Mouse (Mus musculus) heart, postnatal 0 days (tissue): ENCODE data around the gene Slc10a7. TPM values are rescaled to one million over a fixed set of nuclear protein-coding genes. Genes with fewer than 3 reads are reported as not detected.

Experiments
- ATAC-seq: fragments of 200-750 bp; cut with Nextera tagmentation; 2 replicates; pipeline ENCODE4 v1.8.0; 2017; ENCODE audit warnings: low read depth, moderate number of reproducible peaks, moderate library complexity; ENCODE audit not compliant: insufficient read depth
- DNase-seq: peaks from one replicate; pipeline ENCODE4 v3.0.0-alpha.2; 2016; ENCODE audit warnings: low spot score
- H3K27ac ChIP-seq: fragments of 300-500 bp; sonication (generic); 2 replicates; pipeline ENCODE4 v1.5.1; 2014; ENCODE audit warnings: low read depth, mild to moderate bottlenecking
- H3K27me3 ChIP-seq: fragments of 300-500 bp; sonication (generic); 2 replicates; pipeline ENCODE4 v1.6.1; 2014; ENCODE audit warnings: low read length, mixed read lengths; ENCODE audit not compliant: control insufficient read depth, insufficient read depth
- H3K36me3 ChIP-seq: fragments of 300-500 bp; sonication (generic); replicated peaks from 2 replicates; pipeline ENCODE4 v1.6.1; 2014; ENCODE audit warnings: low read length, mixed read lengths; ENCODE audit not compliant: control insufficient read depth, insufficient read depth
- H3K4me1 ChIP-seq: fragments of 300-500 bp; sonication (generic); 2 replicates; pipeline ENCODE4 v1.6.1; 2014; ENCODE audit warnings: antibody characterized with exemption; ENCODE audit not compliant: control insufficient read depth, insufficient read depth
- H3K4me2 ChIP-seq: fragments of 300-500 bp; sonication (generic); 2 replicates; pipeline ENCODE4 v1.6.1; 2014; ENCODE audit warnings: low read depth, mild to moderate bottlenecking, low read length, moderate library complexity
- H3K4me3 ChIP-seq: fragments of 300-500 bp; sonication (generic); 2 replicates; pipeline ENCODE4 v1.5.1; 2014; ENCODE audit warnings: low read depth, low read length
- H3K9ac ChIP-seq: fragments of 300-500 bp; sonication (generic); replicated peaks from 2 replicates; pipeline ENCODE4 v1.6.1; 2014; ENCODE audit warnings: low read depth, low read length, mixed read lengths
- H3K9me3 ChIP-seq: fragments of 300-500 bp; sonication (generic); replicated peaks from 2 replicates; pipeline ENCODE4 v1.6.1; 2016; ENCODE audit warnings: low read length; ENCODE audit not compliant: control insufficient read depth
- CTCF ChIP-seq: IDR thresholded peaks from 2 replicates; pipeline ENCODE4 v1.5.1; 2016; ENCODE audit warnings: antibody characterized with exemption, control low read depth, low read depth
- EP300 ChIP-seq: IDR thresholded peaks from 2 replicates; pipeline ENCODE4 v1.6.1; 2016; ENCODE audit warnings: antibody characterized with exemption, low read depth
- WGBS: fragments of 180-500 bp; shearing (Covaris S2); extraction: QIAGEN DNeasy Blood & Tissue Kit; methylation state at CpG from one replicate; pipeline ENCODE4 v1.1.7; 2014; 5-methylcytosine and 5-hydroxymethylcytosine counted together
- polyA plus RNA-seq: library from polyadenylated mRNA; unstranded; fragments of >200 nt; fragmentation: Nextera tagmentation; extraction: Ambion mirVana; gene quantifications from 2 replicates; pipeline ENCODE4 v1.2.1, GENCODE M21; 2015
- total RNA-seq: library from RNA; depleted of rRNA; stranded (reverse); fragments of >200 nt; gene quantifications from 2 replicates; pipeline ENCODE4 v1.2.3, GENCODE M21; 2014; ENCODE audit warnings: low replicate concordance

Slc10a7 gene
- total and polyA plus RNA-seq, 2 experiments from 2014 or later: 5.3 to 11.8 TPM

GRCm38 (mm10) chr8:78719279-78720040 lies 210.3 kb downstream of the Slc10a7 start:
- Histone ChIP-seq H3K36me3 (no peaks in the 10 kb centered on the region), H3K4me1 (peaks cover 5% of the 10 kb centered on the region; the same call in 1 of the 2 replicates), H3K9ac (no peak overlapping the region), H3K27ac (0 out of 2 replicates have a peak overlapping the region, but pooled peaks have one; percentile 28), H3K9me3 (0 out of 2 replicates have a peak, but pooled peaks cover 4% of the 10 kb centered on the region), H3K27me3 (no peaks in the 10 kb centered on the region), H3K4me2 (no peak overlapping the region), H3K4me3 (no peak overlapping the region)
- no peak for DNase-seq
- no peak for TF ChIP-seq EP300
- TF ChIP-seq CTCF: peak; percentile 3; the same call in 1 of the 2 replicates
- ATAC-seq: no peak
- 81% methylated on average over 10 of the region's 10 CpGs for WGBS

- Histone ChIP-seq H3K27ac (no peak overlapping the region), H3K4me2 (no peak overlapping the region), H3K9ac (no peak overlapping the region), H3K4me3 (no peak overlapping the region), H3K9me3 (0 out of 2 replicates have a peak, but pooled peaks cover 4% of the 10 kb centered on the region), H3K36me3 (no peaks in the 10 kb centered on the region), H3K4me1 (peaks cover 5% of the 10 kb centered on the region; the same call in 1 of the 2 replicates), H3K27me3 (no peaks in the 10 kb centered on the region)
- 67% methylated on average over 8 of the region's 8 CpGs for WGBS
- TF ChIP-seq CTCF: no peak
- no peak for TF ChIP-seq EP300
- DNase-seq: no peak
- peak; percentile 49 for ATAC-seq
Observed at GRCm38 (mm10) chr8:78720041-78720414, 210.9 kb downstream of the Slc10a7 start.

GRCm38 (mm10) chr8:78721576-78721975 lies 212.4 kb downstream of the Slc10a7 start:
- DNase-seq: no peak
- ATAC-seq: peak; percentile 50; the same call in 1 of the 2 replicates
- no peak for TF ChIP-seq CTCF
- TF ChIP-seq EP300: no peak
- Histone ChIP-seq H3K4me1 (peaks cover 5% of the 10 kb centered on the region; the same call in 1 of the 2 replicates), H3K27me3 (no peaks in the 10 kb centered on the region), H3K9me3 (0 out of 2 replicates have a peak, but pooled peaks cover 4% of the 10 kb centered on the region), H3K4me2 (no peak overlapping the region), H3K4me3 (no peak overlapping the region), H3K27ac (no peak overlapping the region), H3K36me3 (no peaks in the 10 kb centered on the region), H3K9ac (no peak overlapping the region)
- whole genome bisulfite sequencing: 41% methylated on average over 5 of the region's 5 CpGs

GRCm38 (mm10) chr8:78722201-78722600 lies 213.1 kb downstream of the Slc10a7 start:
- no peaks in the 10 kb centered on the region for H3K36me3 ChIP-seq
- ATAC-seq (peak; percentile 28; the same call in 1 of the 2 replicates), DNase-seq (no peak)
- no peak overlapping the region for H3K4me3 ChIP-seq
- no peak overlapping the region for H3K9ac ChIP-seq
- no peak overlapping the region for H3K4me2 ChIP-seq
- H3K27ac ChIP-seq: no peak overlapping the region
- H3K4me1 ChIP-seq: peaks cover 5% of the 10 kb centered on the region; the same call in 1 of the 2 replicates
- 75% methylated on average over 7 of the region's 7 CpGs for WGBS
- no peaks in the 10 kb centered on the region for H3K27me3 ChIP-seq
- TF ChIP-seq CTCF (no peak), EP300 (no peak)
- 0 out of 2 replicates have a peak, but pooled peaks cover 4% of the 10 kb centered on the region for H3K9me3 ChIP-seq

- Histone ChIP-seq H3K27ac (no peak overlapping the region), H3K9ac (no peak overlapping the region), H3K4me2 (no peak overlapping the region), H3K9me3 (no peaks in the 10 kb centered on the region), H3K4me1 (peaks cover 5% of the 10 kb centered on the region; the same call in 1 of the 2 replicates), H3K4me3 (no peak overlapping the region), H3K27me3 (no peaks in the 10 kb centered on the region), H3K36me3 (0 out of 2 replicates have a peak, but pooled peaks cover 7% of the 10 kb centered on the region)
- TF ChIP-seq EP300: no peak
- TF ChIP-seq CTCF: no peak
- DNase-seq: no peak
- no peak for ATAC-seq
- WGBS: 90% methylated on average over 4 of the region's 4 CpGs
Observed at GRCm38 (mm10) chr8:78724832-78725231, 215.7 kb downstream of the Slc10a7 start.
